Mouse (Mus musculus) fibroblast of lung, adult 2 months (primary cell): ENCODE data around the gene Cpt1c.
"Not testable (repeated sequence)": the region's sequence is repeated elsewhere in the genome, so short reads cannot be mapped to it uniquely, and the experiment has no call there.

ENCODE experiments used
- DNase-seq: peaks from one replicate; pipeline ENCODE4 v3.0.0-alpha.2; 2011; ENCODE audit warnings: low read depth

The Cpt1c gene

DNA sequence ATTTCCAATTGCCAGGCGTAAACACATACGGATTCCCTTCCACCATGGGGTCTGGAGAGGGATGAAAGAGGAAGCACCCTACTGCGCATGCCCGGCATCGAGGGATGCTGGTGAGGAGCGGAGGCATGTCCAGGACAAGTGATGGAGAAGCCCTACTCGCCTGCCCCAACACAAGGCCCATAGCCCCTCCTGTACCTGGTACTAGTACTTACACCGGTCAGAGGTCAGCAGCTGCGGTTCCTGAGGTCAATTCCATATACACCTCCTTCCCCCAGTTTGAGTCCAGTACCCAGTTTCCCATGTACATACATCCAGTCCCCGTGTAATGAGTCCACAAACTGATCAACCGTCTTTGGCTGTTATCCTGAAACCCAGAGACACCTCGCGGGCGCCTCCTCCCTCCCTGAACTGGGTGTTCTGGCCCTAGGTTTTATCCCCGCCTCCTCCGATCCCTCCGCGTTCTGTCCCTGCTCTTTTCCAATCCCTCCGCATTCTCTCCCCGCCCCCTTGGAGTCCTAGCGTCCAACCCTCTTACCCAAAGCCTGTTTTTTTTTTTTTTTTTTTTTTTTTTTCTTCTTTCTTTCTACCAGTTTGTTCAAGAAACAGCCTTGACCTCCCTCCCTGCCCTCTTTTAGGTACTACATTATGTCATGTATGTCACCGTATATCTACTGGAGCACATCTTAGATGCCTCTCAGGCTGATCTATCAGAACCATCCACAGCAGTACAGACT is at the start of gene Cpt1c:
Gene Cpt1c (minus strand): TSS at position 469 of the 734 bp plus-strand sequence.
- peak; percentile 75 for DNase-seq

DNA sequence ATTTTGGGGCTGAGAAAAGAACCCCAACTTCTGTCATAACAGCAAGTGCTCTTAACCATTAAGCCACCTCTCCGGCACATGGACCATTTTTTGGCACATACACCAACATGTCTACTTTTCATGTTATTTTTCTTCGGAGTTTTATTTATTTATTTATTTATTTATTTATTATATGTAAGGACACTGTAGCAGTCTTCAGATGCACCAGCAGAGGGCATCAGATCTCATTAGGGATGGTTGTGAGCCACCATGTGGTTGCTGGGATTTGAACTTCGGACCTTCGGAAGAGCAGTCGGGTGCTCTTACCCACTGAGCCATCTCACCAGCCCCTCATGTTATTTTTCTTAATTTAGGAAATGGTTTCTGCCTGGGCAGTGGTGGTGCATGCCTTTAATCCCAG is 49.1 kb upstream of the Cpt1c start:
- DNase-seq, result not testable (repeated sequence)

DNA sequence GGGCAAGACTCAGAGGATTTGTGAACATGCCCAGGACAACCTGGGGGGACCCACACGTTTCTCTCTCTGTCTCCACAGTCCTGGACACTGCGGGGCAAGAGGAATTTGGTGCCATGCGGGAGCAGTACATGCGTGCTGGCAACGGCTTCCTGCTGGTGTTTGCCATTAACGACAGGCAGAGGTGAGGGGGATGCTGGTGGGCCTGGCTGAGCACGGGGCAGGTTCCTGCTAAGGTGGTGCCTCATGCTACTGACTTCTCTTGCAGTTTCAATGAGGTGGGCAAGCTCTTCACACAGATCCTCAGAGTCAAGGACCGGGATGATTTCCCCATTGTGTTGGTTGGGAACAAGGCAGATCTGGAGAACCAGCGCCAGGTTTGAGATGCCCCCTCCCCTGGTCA is 45.6 kb upstream of the Cpt1c start:
- DNase-seq, result no peak

DNA sequence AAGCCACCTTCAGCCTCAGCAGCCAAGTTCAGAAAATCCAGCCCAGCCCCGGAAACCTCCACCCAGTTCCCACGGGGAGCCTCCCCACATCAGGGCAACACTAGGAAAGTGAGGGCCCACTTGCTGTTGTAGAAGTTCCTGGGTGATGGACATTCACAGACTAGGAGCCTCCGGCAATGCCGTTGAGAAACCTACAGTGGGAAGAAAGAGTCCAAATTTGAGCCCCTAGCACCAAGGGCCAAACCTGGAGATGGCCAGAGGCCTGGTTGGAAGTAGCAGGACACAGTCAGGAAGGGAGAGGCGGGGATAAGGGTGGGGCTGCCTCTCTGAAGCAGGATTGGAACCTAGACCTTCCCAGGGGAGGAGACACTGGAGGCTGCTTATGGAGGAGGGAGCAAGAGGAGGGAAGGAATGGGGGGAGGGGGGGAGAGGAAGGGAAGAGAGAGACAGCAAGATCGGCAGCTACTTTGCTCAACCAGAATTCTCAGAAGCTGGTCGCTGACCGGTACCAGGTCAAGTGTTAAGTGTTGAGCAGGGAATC is 44.5 kb upstream of the Cpt1c start:
- peak; percentile 87 for DNase-seq

DNA sequence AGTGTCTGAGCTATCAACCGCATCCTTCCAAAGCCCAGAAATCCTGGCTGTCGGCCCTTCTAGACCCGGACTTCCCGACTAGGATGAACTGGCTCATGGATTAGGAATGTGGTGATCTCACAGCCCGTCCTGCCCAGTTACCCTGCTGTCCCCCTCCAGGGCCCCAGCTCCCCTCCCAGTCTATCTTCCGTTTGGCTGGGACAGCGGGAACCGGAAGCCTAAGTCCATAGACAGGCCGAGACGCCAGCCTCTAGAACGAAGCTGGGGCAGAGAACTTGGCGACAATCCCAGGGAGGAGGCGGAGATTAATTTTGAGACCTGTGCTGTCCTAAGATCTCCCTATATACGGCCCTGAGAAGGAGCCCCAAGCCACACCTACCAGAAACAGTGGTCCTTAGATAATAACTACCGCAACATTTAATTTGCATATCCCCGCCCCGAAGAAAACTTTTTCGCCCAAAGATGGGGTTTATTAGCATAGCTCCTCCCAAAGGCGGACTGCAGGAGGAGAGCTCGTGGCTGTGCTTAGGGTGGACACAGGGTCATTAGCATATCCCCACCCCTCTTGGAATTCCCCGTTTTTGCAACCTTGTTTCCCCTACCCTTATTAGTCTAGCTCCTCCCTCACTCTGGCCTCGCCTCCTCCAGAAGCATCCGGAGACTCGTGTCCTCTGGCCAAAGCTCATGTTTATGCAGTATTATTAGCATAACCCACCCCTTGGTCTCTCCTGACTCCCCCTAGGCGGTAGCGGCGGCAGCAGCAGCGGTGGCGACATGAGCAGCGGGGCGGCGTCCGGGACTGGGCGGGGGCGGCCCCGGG is 42.8 kb upstream of the Cpt1c start, which contains the start of gene Rras:
Gene Rras (plus strand): TSS at position 720 of the 820 bp plus-strand sequence.
- DNase-seq, result peak; percentile 100

DNA sequence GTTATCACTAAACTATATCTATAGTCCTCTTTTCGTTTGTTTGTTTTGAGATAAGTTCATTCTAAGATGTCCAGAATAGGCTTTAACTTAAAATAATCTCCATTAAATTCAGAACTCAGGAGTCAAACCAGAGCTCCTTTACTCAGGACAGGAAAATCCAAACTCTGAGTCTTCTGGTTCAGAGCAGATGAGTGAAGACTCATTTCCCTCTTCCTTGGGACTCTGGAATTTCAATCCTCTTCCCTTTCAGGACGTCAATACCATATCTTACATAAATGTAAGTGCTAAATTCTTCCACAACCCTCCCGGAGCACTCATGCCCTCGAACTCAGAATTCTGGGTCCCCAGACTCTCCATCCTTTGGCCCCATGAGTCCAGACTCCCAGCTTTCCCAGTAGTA is 42.1 kb upstream of the Cpt1c start:
- no peak for DNase-seq

DNA sequence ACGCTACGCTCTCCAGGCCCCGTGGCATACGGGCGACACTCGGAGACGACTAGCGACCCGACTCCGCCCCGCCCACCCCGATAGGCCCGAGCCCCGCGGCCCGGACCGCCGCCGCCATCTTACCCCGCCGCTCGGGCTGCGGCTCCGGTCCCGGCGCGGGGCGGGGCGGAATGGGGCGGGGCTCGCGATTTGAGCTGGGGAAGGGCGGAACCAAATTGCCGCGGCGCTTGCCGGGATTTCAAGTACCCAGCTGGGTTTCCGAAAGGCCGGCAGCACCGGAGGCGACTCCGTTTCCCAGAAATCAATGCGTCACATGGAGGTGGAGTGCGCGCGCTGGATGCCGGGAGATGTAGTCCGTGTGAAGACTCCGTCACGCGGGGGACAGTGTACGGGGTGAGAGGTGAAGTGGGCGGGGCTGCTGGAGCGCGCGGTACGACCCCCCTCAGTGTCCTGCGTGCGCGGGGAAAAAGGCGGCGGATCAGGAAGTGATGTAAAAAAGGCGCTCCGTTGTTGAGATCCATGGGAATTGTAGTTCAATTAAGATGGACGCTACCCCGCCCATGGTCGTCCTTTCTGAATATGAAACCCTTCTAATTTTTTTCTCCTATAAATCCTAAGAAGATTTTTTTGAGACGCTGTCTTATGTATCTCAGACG is 41.4 kb upstream of the Cpt1c start, which contains the start of gene Scaf1:
Gene Scaf1 (minus strand): TSS at position 407 of the 656 bp plus-strand sequence.
- DNase-seq, result peak; percentile 99

DNA sequence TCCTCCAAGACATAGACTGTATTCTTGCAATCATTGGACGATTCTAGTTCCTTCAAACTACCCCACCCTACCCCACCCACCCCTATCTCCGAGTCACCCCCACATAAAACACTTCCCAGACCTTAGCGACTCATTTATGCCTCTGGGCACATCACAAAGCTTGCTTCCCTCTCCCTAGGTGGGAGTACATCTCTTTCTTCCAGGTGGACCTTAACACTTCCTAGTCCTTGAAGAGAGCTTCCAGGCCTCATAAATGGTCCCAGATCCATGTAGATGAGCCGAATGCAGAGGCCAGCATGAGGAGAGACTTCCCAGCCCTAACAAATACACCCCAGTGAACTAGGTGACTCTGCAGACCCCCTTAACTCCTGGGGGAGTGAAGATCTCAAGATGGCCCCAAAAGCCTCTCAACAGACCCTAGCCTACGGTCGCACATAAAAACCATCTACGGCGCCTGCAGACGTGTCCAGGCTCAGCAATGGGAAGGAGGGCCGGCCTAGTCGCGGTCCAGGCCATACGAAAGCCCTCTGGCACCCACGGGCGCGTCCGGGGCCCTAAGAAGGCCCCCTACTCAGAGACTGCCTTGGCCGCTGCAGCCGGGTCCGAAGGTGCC is 40.8 kb upstream of the Cpt1c start:
- DNase-seq, result no peak

DNA sequence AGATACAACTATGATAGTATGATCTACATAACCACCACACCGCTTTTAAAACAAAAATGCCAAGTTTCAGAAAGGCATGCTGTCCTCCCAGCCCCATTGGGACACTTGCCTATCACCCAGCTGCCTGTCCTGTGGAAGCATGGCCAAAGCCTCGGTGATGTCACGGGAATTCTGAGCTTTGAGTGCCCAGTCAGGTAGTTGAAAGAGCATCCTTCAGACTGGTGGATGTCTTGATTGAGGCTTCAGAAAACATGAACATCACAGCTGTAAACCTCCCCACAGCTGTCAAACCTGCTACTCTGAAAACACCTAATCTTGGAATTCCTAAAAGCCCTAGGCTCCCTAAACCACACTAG is 39.4 kb upstream of the Cpt1c start:
- DNase-seq, result no peak

DNA sequence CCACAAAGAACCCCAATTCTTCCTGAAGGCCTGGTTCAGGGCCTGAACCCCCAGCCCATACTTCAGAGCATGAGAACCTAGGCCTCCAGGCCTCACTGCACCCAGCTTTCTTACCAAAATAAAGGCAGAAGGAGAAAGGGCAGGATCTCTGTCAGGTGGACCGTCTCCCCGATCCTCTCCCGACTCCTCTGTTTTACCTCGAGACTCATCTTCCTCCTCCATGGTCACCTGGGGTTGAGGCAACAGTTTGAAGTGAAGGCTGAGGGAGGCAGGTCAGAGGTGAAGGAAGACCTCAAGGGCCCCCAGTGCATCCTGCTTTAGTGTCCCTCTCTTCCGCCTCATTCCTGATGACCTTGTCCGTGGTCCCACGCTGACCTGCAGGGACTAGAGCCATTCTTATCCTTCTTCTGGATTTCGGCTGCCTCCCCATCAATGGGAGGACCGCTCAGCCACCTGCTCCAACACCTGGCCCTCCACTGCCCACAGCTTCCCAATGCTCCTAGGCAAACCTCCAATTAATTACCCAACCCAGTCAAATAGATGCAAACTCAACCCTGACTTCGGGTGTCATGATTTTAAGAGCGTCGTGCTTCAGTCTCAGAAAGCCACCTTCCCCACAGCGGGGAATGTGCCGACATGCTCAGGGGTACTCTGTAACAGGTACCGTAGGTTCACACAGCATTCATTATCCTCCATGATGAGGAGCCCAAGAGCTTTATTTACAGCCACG is 38.9 kb upstream of the Cpt1c start:
- no peak for DNase-seq

DNA sequence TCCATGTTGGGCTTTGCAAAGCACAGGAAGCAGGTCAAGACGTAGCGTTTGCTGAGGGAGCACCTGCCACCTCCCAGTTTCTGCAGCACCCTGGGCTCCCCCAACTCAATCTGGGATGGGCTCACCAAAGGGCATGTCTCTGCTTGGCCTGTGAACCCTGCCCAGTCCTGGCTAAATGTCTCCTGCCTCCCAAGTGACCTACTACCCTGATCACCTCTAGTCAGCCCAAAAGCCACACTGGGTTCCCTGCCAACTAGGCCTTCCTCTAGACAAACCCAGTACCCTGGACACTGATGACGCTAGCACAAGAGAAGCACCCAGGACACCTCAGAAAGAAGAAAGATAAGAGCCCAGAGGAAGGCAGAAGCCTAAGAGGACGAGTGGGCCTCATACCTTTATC is 38.2 kb upstream of the Cpt1c start:
- no peak for DNase-seq

DNA sequence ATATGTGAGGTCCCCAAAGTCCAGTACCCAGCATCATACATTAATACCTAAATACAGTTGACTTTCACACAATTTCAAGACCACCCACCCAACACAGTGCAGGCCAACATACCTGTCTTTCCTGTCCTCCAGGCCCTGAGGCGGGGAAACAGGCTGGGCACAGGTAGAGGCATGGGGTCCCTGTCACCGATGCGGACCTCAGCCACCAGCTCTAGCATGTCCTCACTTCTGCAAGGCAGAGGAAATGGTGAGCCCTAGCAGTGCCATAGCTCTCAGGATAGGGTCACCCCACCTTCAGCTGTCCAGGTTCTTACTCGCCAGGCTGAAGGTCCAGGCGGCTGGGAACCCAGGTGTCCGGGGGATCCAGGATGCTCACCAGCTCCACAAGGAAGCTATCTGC is 37.4 kb upstream of the Cpt1c start:
- no peak for DNase-seq

DNA sequence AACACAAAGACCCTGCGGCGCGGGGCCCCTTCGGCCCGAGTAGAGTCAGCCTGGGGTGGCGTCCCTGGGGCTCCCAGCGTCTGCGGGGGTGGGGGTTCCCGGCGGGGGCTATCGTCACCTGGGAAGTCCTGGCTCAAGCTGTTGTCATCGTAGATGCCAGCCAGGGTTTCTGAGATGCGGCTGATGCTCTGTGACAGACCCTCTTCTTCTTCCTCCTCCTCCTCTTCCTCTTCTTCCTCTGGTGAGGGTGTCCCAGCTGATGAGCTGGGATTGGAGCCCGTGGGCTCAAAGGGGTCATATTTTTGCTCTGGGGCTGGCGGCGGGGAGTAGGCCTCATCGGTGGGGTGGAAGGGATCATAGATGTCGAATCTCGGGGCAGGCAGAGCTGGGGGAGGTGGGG is 33.8 kb upstream of the Cpt1c start:
- DNase-seq, result no peak

DNA sequence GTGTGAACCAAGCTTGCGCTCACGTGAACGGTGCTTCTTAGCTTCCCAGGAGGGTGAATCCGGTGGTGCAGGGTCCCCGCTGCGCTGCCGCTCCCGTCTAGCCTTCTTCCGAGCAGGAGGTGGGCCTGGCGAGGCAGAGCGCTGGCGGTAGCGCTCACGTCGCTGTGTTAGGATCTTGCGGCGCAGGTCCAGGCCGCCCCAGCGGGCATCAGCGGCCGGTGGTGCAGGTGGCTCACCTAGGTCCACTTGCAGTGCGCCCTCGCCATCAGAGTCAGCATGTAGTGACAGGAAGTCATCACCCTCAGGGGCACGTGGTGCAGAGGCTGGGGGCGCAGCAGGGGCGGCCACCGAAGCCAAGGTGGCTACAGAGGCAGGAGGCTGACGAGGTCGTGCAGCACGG is 33.2 kb upstream of the Cpt1c start:
- no peak for DNase-seq

DNA sequence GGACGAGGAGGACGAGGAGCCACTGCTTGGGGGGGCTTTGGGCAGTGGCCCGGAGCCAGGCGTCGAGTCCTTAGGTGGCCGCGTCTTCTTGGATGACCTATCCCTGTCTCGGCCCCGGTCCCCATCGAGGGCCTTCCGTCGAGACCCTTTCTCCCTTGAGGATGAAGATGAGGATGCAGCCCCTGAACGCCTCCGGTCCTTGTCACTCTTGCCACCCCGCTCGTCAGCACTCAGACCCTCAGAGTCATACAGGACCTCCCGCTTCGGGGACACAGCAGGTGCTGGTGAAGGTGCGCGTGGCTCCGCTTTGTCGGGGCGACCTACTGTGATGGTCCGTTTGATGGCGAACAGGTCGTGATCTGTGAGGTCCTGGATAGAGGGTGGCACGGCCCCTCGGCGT is 32.5 kb upstream of the Cpt1c start:
- DNase-seq, result no peak

DNA sequence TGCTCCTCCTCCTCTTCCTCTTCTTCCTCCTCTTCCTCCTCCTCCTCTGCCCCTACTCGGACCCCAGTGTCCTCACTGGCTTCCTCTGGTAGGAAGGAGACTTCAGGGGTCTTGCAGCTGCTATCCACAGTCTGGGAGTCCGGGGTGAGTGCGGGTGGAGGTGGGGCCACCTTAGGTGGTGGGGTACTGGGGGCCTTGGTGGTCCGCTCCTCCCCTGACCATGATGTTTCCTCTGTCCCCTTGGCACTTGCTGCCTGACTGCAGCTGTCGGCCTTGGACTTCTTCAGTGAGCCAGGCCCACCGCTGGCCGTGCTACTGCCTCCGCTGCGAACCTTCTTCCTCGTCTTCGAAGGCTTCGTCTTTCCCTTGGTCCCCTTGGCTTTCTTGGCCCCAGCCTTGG is 31.9 kb upstream of the Cpt1c start:
- DNase-seq, result no peak

DNA sequence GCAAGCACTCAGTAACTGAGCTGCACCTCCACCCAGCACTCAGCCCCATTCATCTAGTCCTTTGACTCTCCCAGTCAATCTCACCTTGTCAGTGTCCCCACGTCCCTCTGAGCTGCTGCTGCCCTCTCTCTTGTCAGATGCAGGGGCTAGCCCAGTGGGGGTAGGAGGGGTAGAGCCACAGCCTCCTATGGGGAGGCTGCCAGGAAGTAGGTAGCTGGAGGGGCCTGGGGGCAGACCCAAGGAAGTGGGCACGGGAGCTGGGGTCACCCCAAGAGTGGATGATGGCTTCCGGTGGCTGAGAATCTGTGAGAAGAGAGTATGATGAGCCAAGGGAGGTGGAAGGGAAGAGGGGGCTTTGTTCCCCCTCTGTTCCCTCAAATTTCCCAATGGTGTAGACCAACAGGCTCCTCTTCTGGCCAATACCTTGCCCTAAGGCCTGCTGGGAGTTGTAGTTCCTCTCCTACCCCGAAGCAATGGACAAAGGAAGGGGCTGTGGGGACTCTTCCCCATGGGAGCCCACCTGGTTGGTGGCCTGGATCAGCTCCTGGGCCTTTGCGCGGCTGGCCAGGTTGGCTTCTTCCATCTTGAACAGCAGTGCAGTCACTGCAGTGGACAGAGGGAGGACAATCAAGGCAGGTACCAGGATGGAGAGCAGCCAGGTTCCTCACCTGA is 30.8 kb upstream of the Cpt1c start:
- no peak for DNase-seq

DNA sequence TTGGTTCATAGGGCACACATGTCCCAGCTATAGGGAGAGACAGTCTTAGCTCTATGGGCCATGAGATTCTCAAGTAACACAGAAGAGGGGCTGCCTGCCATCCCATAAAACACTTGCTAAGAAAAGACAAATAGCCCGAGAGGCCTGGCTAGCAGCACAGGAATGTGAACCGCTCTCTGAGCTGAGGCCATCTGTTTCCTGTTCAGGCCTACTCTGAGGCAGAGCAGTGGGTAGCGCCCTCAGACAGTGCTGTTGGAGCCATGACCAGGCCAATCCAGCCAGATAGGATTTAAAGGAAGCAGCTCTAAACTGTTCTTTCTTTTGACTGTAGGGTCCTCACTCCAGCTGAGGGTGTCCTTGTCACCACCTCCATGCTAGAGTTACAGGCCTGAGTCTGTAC is 29.9 kb upstream of the Cpt1c start:
- no peak for DNase-seq

DNA sequence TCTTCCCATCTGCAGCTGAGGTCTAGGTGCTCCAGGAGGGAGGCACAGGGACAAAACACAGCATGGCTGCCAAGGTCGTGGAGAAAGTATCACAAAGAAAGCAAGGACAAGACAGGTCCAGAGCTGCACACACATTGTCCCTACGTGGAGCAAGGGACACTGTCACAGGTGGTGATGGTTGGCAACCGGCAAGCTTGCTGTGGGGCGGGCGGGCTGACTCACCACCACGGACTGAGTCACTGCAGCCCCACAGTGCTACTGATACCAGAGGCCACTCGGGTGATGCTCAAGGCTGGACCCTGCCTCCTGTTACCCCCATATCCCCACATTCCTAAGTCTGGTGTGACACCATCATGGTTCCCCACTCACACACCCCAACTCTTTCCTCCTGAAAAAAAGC is 27.8 kb upstream of the Cpt1c start:
- no peak for DNase-seq

DNA sequence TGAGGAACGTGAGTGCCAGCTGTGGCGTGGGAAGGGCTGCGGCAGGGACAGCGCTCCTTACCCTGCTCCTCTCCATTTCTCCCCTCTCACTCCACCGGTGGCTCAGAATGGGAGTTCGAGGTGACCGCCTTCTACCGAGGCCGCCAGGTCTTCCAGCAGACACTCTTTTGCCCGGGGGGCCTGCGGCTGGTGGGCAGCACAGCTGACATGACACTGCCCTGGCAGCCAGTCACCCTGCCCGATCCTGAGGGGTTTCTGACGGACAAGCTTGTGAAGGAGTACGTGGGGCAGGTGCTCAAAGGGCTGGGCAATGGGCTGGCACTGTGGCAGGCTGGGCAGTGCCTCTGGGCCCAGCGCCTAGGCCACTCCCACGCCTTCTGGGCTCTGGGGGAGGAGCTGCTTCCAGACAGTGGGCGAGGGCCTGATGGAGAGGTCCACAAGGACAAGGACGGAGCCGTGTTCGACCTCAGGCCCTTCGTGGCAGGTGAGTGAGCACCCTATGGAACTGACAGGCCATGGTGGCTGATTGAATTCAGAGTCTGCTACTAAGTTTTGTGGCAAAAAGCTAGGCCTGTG is 26.0 kb upstream of the Cpt1c start:
- DNase-seq, result no peak

DNA sequence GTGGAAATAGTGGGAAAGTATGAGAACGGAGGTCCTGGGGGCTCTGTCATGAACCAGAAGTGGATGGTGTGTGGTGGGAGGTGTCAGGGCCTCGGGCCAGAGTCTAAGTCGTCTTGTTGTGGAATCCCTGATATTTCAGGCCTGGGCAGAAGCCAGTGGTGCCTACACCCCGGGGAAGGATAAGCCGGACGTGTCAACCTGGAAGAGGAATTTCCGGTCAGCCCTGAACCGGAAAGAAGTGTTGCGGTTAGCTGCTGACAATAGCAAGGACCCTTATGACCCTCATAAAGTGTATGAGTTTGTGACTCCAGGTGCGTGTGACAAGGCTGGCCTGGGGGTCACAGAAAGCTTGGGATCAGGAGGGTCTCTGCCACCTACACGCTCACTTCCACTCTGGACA is 25.1 kb upstream of the Cpt1c start:
- no peak for DNase-seq
